Mouse (Mus musculus) left cerebral cortex, postnatal 4 days (tissue): ENCODE measurements around the gene Tab1. TPM values are rescaled to one million over a fixed set of nuclear protein-coding genes. Genes with fewer than 3 reads are reported as not detected.
A peak's percentile ranks its signal among the peaks of the same experiment; 100 is the strongest.
"Not testable (repeated sequence)": the region's sequence is repeated elsewhere in the genome, so short reads cannot be mapped to it uniquely, and the experiment has no call there.

ENCODE experiments used
- DNase-seq: peaks from one replicate; pipeline ENCODE4 v3.0.0-alpha.2; 2022
- intact Hi-C: fragments of 180-260 bp; cut with DNase I; formaldehyde crosslinking; loops from one replicate; pipeline ENCODE4 v1.15.1; 2025
- total RNA-seq, 2 experiments: library from RNA; stranded (reverse); gene quantifications; 2 replicates each; pipeline ENCODE4 v1.2.3; 2021

Tab1 gene
- total RNA-seq, 2 experiments from 2014 or later = 27.7 to 36.2 TPM

GRCm38 (mm10) chr15:80102495-80102894 lies 30.4 kb upstream of the Tab1 start:
- intact Hi-C loops = no loop called here
- no peak for DNase-seq

DNA sequence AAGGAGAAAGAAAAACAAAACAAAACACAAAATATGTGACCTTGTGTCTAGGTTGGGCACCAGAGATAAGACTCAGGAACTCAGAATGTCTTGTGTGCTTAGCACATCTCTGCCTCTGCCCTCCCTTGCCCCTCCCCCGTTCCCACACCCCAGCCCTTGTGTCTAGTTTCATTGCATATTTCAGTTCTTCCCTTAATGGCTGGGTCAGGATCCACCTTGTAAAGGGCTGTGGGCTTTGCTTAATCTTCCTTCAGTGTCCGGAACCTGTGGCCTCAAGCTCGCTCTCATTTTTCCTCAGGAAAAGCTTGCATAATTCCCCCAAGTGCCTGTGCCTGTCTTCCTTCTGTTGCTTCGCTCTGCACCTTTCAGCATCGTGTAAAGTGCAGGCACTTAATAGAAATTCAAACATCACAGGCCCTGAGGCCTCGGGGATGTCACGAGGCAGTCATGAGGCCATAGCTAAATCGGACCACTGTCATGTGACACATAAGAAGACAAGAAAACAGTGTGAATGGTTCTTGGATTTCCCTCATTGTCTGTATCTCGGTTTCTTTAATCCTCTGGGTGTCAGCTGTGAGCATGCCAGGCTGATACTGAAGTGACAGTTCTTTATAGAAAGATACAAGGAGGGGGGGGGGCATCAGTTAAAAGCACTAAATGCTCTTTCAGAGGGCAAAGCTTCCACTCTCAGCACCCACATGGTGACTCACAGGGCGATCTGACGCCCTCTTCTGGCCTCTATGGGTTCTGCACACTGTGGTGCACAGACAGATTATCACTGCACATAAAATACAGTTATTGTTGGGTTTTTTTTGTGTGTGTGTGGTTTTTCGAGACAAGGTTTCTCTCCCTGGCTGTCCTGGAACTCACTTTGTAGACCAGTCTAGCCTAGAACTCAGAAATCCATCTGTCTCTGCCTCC lies 27.2 kb upstream of the Tab1 start:
- intact Hi-C loops = no loop called here

DNA sequence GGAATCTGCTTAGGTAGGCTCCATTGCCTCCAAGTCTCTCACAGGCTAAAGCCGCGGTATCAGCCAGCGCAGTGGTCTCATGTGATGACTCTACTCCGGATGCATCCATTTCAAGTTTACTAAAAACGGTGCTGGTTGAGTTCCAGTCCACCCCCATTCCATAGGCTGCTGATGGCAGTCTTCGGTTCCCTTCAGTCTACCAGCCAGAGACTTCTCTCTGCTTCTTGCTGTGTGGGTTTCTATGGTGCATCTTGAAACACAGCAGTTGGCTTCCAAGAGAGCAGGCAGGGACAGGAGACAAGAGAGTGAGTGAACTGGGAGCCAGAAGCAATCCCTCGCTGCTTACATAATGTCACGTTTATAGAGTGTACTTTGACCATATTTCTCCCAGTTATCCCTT lies 25.8 kb upstream of the Tab1 start:
- intact Hi-C loops = no loop called here
- DNase-seq = no peak

More for the DNA sequence above, 27.2 kb upstream of the Tab1 start:
- no peak for DNase-seq

DNA sequence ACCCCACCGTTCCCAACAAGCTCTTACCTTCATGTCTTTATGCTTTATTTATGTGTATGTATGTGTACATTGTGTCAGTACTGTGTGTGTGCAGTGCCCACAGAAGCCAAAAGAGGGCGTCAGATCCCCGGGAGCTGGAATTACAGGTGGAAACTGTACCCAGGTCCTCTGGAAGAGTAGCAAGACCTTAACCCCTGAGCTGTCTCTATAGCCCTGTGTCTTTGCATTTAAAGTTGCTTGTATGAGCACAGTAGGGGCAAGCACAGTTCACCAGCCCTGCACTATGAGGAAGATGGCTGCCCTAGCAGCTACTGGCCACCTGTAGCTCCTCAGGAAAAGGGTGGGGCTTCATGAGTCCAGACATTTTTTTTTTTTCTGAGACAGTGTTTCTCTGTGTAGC lies 25.4 kb upstream of the Tab1 start:
- intact Hi-C loops = no loop called here
- no peak for DNase-seq

DNA sequence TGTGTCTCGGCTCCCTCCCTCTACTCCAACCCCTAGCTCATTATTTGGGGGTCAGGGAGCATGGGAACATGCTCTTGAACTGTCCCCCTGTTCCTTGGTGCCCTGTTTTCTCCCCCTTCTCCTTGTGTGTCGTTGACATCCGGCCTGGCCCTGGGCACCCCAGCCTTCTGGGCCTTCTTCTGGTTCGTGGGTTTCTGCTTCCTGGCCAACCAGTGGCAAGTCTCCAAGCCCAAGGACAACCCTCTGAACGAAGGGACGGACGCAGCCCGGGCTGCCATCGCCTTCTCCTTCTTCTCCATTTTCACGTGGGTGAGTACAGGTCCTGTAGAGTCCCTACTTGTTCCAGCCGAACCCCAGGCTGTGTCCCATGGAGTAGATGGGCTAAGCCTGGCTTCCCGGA lies 21.5 kb upstream of the Tab1 start:
- no peak for DNase-seq
- intact Hi-C loops = no loop called here

DNA sequence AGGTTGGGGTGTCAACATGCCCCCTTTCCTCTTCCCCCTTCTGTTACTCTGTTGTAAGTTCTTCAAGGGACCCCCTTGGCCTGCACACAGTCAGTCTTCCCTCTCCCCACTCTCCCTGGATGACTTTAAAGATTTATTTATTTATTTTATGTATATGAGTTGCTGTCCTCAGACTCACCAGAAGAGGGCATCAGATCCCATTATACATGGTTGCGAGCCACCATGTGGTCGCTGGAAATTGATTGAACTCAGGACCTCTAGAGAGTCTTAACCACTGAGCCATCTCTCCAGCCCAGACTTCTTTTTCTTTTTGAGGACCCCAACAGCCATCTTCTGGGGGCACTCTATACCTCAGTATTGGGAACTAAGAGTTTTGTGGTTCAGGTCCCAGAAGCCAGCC lies 20.4 kb upstream of the Tab1 start:
- DNase-seq = no peak
- intact Hi-C loops = no loop called here

- intact Hi-C loops = no loop called here
- DNase-seq = no peak
Measured at GRCm38 (mm10) chr15:80114414-80114813, 18.5 kb upstream of the Tab1 start.

GRCm38 (mm10) chr15:80115256-80115655 lies 17.7 kb upstream of the Tab1 start:
- intact Hi-C loops = no loop called here
- no peak for DNase-seq

DNA sequence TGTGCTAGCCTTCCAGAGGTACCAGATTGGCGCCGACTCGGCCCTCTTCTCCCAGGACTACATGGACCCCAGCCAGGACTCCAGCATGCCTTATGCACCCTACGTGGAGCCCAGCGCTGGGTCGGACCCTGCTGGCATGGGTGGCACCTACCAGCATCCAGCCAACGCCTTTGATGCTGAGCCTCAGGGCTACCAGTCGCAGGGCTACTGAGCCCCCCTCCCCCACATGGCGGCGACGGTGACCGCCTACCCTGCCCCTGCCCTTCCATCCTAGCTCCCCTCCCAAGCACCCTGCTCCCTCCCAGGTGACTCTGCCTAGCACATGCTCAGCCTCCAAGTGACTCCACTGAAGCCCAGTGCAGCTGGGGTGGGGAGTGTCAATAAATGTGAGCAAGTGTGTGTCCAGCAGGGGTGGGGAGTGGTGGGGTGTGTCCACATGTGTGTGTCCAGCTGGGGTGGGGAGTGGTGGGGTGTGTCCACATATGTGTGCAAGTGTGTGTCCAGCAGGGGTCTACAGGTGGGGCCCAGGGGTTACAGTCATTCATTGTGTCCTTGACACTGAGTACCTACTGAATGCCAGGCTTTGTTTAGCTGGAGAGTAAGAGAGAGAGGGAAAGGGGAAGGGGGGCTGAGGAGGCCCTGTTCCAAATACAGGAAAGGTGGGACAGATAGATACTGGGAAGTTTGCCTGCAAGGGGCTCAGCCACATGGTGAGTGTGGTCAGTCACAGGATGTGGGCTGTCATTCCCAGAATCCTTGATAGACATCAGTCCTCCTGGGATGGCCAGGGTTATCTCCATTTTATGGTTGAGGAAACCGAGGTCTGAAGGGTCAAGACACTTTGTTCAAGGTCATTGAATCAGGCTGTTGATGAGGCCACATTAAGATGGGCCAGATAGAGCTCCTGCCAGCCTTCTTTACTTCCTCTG lies 16.8 kb upstream of the Tab1 start:
- intact Hi-C loops = no loop called here
- no peak for DNase-seq

DNA sequence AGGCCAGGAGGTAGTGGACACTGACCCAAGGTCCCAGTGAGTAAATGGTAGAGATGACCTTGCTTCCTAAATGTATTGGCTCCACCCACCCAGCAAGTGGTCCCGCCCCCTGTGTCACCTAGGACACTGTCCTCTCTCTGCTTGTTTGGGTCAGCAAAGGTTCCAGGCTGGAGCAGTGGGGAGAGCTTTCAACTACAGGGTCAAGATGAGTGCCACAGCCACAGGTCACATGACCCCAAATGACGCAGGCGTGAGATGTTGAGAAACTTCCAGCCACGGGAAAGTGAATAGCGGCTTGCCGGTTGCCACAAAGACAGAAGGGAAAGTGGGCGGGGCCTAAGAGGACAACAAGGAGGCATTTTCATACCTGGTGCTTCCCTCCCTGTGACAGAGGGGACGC lies 15.8 kb upstream of the Tab1 start:
- intact Hi-C loops = no loop called here
- DNase-seq = no peak

GRCm38 (mm10) chr15:80119076-80119475 lies 13.9 kb upstream of the Tab1 start:
- intact Hi-C loops = no loop called here
- no peak for DNase-seq

DNA sequence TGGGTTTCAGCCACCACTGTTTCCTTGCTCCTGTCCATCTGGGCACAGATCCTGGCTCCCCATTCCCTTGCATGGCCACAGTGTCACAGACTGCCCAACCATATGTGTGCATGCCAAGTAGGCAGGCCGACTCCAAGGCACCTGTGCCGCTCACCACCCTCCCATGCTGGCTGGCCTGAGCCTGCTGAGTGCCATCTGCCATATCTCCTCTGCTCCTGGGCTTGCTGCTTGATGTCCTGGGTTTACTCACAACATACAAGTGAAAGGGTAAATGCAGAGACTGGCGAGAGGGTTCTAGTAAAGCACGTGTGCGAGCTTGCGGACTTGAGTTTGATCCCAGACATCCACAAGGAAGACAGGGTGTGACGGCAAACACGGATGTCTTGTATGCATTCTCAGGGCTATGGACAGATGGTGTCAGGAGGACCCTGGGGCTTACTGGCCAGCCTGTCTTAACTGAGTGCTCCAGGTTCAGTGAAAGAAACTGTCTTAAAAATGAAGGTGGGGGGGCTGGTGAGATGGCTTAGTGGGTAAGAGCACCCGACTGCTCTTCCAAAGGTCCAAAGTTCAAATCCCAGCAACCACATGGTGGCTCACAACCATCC lies 11.1 kb upstream of the Tab1 start:
- peak; percentile 92 for DNase-seq
- intact Hi-C loops = no loop called here

DNA sequence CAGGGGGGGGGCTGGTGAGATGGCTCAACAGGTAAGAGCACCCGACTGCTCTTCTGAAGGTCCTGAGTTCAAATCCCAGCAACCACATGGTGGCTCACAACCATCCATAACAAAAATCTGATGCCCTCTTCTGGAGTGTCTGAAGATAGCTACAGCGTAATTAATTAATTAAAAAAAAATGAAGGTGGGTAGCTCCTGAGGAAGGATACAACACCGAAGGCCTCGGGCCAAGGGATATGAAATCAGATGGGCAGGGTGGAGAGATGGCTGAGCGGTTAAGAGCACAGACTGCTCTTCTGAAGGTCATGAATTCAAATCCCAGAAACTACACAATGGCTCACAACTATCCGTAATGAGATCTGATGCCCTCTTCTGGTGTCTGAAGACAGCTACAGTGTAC lies 10.5 kb upstream of the Tab1 start:
- DNase-seq, intact Hi-C loops: not testable (repeated sequence)

DNA sequence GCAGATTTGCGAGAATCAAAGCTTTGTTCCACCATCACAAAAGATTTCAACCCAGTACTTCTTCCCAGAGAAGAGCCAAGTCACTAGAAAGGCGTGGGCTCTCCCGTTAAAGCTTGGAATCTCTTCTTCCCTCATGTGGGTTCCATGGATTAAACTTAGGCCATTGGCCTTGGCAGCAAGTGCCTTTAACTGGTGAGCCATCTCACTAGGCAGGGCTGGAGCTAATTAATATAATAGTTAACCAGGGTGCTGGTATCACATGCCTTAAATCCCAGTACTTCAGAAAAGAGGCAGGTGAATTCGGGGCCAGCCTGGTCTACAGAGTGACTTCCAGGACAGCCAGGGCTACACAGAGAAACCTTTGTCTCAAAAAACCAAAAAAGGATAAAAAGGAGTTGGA lies 8.3 kb upstream of the Tab1 start:
- DNase-seq = no peak
- intact Hi-C loops = no loop called here

DNA sequence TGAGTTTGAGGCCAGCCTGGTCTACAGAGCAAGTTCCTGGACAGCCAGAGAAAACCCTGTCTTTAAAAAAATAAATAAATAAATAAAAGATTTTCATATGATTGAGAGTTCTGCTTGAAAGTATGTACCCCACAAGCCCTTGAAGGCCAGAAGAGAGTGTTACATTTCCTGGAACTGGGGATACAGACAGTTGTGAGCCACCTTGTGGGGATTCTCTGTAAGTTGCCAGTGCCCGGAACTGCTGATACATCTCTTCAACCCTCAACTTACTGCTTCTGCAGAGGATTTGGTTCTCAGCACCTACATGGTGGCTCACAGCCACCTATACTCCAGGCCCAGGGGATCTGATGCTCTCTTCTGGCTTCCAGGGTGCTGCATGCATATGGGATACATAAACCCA lies 5.7 kb upstream of the Tab1 start:
- DNase-seq = no peak
- intact Hi-C loops = no loop called here

GRCm38 (mm10) chr15:80129982-80130381 lies 2.9 kb upstream of the Tab1 start:
- intact Hi-C loops = no loop called here
- no peak for DNase-seq

DNA sequence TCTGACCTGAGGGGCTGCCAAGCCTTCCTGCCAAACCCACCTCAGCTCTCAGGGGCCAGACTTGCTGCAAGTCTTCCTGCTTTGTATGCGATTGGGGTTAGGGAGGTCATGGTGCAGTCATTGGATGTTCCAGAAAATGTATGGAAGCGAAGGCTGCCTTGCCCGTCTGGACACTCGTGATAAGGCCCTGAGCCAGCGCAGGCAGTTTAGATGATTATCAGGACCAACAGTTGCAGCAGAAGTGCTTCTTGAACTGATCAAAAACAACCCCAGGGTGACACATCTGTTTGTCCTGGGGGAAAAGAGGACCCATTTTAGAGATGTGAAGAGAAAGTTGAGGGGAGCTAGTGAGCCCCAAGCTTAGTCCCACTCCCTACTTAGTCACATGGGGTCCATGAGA lies 2.2 kb upstream of the Tab1 start:
- intact Hi-C loops = no loop called here
- no peak for DNase-seq

- intact Hi-C loops = no loop called here
- DNase-seq = peak; percentile 48
Measured at GRCm38 (mm10) chr15:80131421-80131820, 1.5 kb upstream of the Tab1 start.

- intact Hi-C loops = no loop called here
- DNase-seq = no peak
Measured at GRCm38 (mm10) chr15:80132452-80132851, 475 bp upstream of the Tab1 start.

DNA sequence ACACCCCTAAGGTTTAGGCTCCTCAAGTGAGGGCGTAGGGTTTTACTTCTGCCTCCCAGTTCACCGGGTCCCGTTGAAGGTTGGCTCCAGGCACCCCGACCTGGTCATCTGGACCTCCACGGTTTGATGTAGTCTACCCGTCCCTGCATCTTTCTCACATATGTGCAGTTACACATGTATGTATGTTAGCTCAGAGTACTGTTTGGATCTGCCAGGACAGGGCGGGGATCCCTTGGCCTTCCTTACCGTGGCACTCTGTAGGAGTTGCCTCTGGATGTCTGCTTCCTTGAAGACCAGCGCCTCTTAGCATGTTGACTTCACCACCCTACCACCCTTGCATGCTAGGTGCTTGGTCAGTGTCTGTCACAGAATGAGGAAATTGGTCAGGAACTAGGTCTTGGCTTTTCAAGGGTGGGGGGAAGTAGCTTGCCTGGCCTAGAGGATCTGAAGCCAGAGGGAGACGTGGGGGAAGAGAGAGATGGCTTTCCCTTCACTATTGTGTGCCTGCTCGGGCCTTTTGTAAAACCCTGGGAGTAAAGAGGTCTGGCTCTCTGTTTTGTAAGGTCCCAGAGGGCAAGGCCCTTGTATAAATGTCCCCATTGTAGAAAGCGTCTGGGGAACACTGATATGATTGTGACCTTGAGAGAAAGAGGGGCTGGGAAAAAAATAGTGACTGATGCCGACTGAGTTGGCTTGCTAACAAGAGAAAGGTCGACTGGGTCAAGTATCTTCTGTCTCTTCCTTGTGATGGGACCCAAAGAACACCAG lies 939 bp downstream of the Tab1 start:
- no peak for DNase-seq
- intact Hi-C loops = no loop called here

- DNase-seq = no peak
- intact Hi-C loops = no loop called here
Measured at GRCm38 (mm10) chr15:80134450-80134847, 1.5 kb downstream of the Tab1 start.
